Mouse (Mus musculus) embryonic facial prominence, embryonic 10.5 days (tissue): ENCODE data around the gene Itgb3. TPM values are rescaled to one million over a fixed set of nuclear protein-coding genes. Genes with fewer than 3 reads are reported as not detected.
A peak's percentile ranks its signal among the peaks of the same experiment; 100 is the strongest.

ENCODE experiments used
- DNase-seq: peaks from one replicate; pipeline ENCODE4 v3.0.0-alpha.2; 2017; ENCODE audit warnings: low spot score
- H3K27ac ChIP-seq: fragments of 300-500 bp; sonication (generic); replicated peaks from 2 replicates; pipeline ENCODE4 v1.5.1; 2016; ENCODE audit warnings: mild to moderate bottlenecking
- H3K27me3 ChIP-seq: fragments of 300-500 bp; sonication (generic); replicated peaks from 2 replicates; pipeline ENCODE4 v1.6.1; 2016; ENCODE audit warnings: low read depth, mild to moderate bottlenecking; ENCODE audit not compliant: poor library complexity, severe bottlenecking
- H3K36me3 ChIP-seq: fragments of 300-500 bp; sonication (generic); replicated peaks from 2 replicates; pipeline ENCODE4 v1.6.1; 2016; ENCODE audit warnings: mild to moderate bottlenecking, moderate library complexity
- H3K4me1 ChIP-seq: fragments of 300-500 bp; sonication (generic); 2 replicates; pipeline ENCODE4 v1.6.1; 2016
- H3K4me3 ChIP-seq: fragments of 300-500 bp; sonication (generic); 2 replicates; pipeline ENCODE4 v1.5.1; 2016; ENCODE audit warnings: mild to moderate bottlenecking, moderate library complexity
- H3K9me3 ChIP-seq: fragments of 300-500 bp; sonication (generic); 2 replicates; pipeline ENCODE4 v1.6.1; 2016; ENCODE audit warnings: mild to moderate bottlenecking
- WGBS: fragments of 180-500 bp; shearing (Covaris S2); methylation state at CpG from one replicate; pipeline ENCODE4 v1.1.7; 2016; 5-methylcytosine and 5-hydroxymethylcytosine counted together
- polyA plus RNA-seq: library from polyadenylated mRNA; unstranded; fragments of >200 nt; fragmentation: Nextera tagmentation; extraction: Ambion mirVana; gene quantifications from 2 replicates; pipeline ENCODE4 v1.2.1, GENCODE M21; 2016

Itgb3 gene
- polyA plus RNA-seq, 1 experiment from 2014 or later, result 4.2 TPM

DNA sequence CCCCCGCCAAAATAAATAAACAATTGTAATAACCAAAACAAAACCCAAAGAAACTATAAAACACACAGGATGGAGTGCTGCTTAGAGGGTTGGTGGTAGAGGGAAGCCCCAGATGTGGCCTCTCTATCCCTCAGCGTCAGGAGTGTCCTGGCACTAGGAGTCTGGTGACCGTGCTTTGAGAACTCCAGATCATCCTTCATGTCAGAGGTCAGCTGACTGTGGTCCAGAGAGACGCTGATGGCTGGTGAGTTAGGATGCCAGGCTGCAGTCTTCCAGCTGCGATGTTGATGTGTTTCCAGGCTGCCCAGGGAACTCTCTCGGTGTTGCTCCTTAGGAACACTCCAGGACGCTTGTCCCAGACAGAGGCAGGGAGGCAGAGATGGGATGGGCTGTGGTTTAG lies 35.7 kb upstream of the Itgb3 start:
- 56% methylated on average over 7 of the region's 7 CpGs for WGBS
- Histone ChIP-seq H3K27ac (no peak overlapping the region), H3K36me3 (no peaks in the 10 kb centered on the region), H3K9me3 (0 out of 2 replicates have a peak, but pooled peaks cover 5% of the 10 kb centered on the region), H3K27me3 (peaks cover 41% of the 10 kb centered on the region), H3K4me3 (no peak overlapping the region), H3K4me1 (peaks cover 13% of the 10 kb centered on the region)
- no peak for DNase-seq

GRCm38 (mm10) chr11:104572566-104572965 lies 35.2 kb upstream of the Itgb3 start:
- H3K9me3 ChIP-seq, result 0 out of 2 replicates have a peak, but pooled peaks cover 5% of the 10 kb centered on the region
- no peak overlapping the region for H3K4me3 ChIP-seq
- peaks cover 41% of the 10 kb centered on the region for H3K27me3 ChIP-seq
- peaks cover 18% of the 10 kb centered on the region for H3K4me1 ChIP-seq
- WGBS, result 73% methylated on average over 2 of the region's 2 CpGs
- H3K27ac ChIP-seq, result no peak overlapping the region
- DNase-seq, result no peak
- H3K36me3 ChIP-seq, result no peaks in the 10 kb centered on the region

DNA sequence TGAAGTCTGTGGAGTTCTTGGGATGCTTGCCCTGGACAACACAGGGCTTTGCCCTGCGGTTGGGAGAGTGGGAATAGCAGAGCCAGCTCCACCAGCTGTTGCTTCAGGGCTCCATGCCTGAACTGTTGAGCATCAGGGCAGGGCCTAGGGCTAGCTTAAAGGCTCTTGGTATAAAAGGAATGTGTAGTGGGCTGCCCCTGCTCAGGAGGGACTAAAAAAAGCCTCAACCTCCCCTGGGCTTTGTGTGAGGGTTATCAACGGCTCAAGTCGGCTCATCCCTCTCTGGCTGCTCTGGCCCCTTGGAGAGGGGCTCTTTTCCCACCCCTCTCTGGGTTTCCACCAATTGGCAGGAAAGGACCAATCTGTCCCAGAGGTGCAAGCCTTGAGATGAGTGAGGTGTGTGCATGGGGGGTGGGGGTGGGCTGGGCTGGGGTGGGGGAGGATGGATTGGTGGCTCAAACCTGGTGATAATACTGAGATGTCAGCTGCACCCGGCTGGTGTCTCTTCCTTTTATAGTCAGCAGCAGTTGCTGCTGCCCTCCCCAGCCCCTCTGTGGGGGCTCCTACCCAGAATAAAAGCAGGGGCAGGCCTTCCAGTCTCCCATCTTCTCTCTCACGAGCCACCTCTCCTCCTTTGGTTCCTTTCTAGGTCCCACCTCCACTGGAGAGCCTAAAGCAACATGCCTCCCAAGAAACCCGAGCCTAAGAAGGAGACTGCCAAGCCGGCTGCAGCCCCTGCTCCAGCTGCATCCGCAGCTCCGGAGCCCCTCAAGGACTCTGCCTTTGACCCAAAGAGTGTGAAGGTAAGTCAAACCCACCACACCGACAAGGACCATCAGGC lies 30.8 kb upstream of the Itgb3 start:
- peaks cover 38% of the 10 kb centered on the region for H3K4me1 ChIP-seq
- H3K27me3 ChIP-seq, result peaks cover 25% of the 10 kb centered on the region
- H3K9me3 ChIP-seq, result no peaks in the 10 kb centered on the region
- H3K36me3 ChIP-seq, result no peaks in the 10 kb centered on the region
- 41% methylated on average over 10 of the region's 10 CpGs for WGBS
- H3K4me3 ChIP-seq, result no peak overlapping the region
- no peak overlapping the region for H3K27ac ChIP-seq
- DNase-seq, result no peak

DNA sequence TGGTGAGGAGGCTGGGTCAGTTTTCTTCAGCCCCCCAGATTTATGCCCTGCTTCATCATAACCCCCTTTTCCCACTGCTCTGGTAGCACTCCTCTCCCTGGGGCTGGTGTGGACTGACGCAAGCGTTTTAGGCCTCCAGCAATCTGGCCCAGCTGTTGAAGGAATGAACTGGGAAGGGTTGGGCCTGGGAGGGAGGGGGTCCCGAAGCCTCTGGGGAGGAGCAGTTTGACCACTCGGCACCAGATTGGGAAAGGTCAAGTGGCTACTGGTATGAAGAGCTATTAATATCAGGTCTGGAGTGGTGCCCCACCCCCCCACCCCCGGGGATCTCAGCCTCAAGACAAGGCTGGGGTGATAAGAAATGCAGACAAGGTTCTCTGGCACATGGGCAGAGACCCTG lies 29.7 kb upstream of the Itgb3 start:
- peak; percentile 25 for DNase-seq
- Histone ChIP-seq H3K9me3 (no peaks in the 10 kb centered on the region), H3K4me3 (no peak overlapping the region), H3K36me3 (no peaks in the 10 kb centered on the region), H3K4me1 (peaks cover 43% of the 10 kb centered on the region), H3K27me3 (peaks cover 14% of the 10 kb centered on the region; the same call in 1 of the 2 replicates), H3K27ac (no peak overlapping the region; the same call in 1 of the 2 replicates)
- 42% methylated on average over 5 of the region's 5 CpGs for WGBS

DNA sequence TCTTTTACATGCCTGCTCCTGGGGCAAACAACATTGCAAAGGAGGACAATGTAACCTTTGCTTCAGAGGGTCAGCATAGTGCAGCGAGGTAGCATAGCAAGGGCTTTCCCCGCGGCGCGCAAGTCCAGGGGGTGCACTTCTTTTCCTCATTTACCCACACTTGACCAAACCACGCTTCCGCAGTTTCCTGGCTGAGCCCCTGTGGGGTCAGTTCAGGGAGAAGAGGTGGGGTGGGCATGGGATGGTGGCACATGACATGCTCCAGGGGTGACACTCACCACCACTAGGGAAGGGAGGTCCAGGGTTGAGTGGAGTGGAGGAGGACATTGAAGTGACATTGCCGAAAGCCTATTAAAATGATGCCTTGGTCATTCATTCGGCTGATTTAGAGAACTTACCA lies 28.7 kb upstream of the Itgb3 start:
- WGBS, result 89% methylated on average over 9 of the region's 9 CpGs
- H3K4me3 ChIP-seq, result no peak overlapping the region
- peaks cover 43% of the 10 kb centered on the region for H3K4me1 ChIP-seq
- 0 out of 2 replicates have a peak, but pooled peaks cover 10% of the 10 kb centered on the region for H3K27me3 ChIP-seq
- no peaks in the 10 kb centered on the region for H3K9me3 ChIP-seq
- no peak overlapping the region for H3K27ac ChIP-seq
- DNase-seq, result no peak
- H3K36me3 ChIP-seq, result no peaks in the 10 kb centered on the region

- Histone ChIP-seq H3K27me3 (0 out of 2 replicates have a peak, but pooled peaks cover 10% of the 10 kb centered on the region), H3K4me1 (peaks cover 43% of the 10 kb centered on the region), H3K36me3 (no peaks in the 10 kb centered on the region), H3K27ac (no peak overlapping the region), H3K4me3 (no peak overlapping the region), H3K9me3 (no peaks in the 10 kb centered on the region)
- 91% methylated on average over 8 of the region's 8 CpGs for WGBS
- DNase-seq, result no peak
Measured at GRCm38 (mm10) chr11:104579575-104579974, 28.2 kb upstream of the Itgb3 start.

DNA sequence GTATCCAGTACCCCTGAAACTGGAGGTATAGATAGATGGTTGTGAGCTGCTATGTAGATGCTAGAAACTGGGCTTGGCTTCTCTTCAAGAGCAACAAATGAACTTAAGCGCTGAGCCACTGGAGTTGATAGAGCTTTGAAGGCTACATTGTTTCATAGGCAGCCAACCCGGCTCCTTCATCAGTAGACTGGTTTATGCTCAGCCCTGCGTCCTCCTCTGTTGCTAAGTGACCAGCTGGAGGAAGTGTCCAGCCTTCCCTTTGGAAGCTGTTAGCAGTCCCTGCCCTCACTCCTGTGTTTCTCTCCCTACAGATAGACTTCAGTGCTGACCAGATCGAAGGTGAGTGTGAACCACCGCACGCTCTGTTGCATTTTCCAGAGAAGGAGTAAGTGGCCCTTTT lies 27.7 kb upstream of the Itgb3 start:
- H3K27ac ChIP-seq, result no peak overlapping the region
- H3K9me3 ChIP-seq, result no peaks in the 10 kb centered on the region
- DNase-seq, result no peak
- 0 out of 2 replicates have a peak, but pooled peaks cover 10% of the 10 kb centered on the region for H3K27me3 ChIP-seq
- H3K4me3 ChIP-seq, result no peak overlapping the region
- H3K36me3 ChIP-seq, result no peaks in the 10 kb centered on the region
- peaks cover 43% of the 10 kb centered on the region for H3K4me1 ChIP-seq
- 82% methylated on average over 6 of the region's 6 CpGs for WGBS

DNA sequence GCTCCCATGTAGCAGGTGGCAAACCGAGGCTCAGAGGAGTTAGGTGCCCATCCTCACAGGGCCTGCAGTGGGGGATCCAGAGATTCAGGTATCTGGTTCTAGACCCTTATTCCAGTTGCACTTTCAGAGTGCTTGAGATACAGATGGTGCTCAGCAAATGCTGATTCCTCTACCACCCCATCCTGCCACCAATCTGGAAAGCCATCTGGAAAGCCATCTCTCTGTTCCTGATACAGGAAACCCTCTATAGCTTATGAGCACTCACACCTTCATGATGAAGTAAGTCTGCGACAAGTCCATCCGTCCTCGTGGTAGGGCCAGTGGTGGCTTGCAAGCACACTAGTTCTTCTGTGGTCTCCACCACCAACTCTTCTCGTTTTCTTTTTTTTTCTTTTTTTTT lies 27.2 kb upstream of the Itgb3 start:
- 94% methylated on average over 5 of the region's 5 CpGs for WGBS
- no peak for DNase-seq
- Histone ChIP-seq H3K27ac (no peak overlapping the region), H3K27me3 (0 out of 2 replicates have a peak, but pooled peaks cover 10% of the 10 kb centered on the region), H3K9me3 (no peaks in the 10 kb centered on the region), H3K4me3 (no peak overlapping the region), H3K4me1 (peaks cover 43% of the 10 kb centered on the region), H3K36me3 (no peaks in the 10 kb centered on the region)

DNA sequence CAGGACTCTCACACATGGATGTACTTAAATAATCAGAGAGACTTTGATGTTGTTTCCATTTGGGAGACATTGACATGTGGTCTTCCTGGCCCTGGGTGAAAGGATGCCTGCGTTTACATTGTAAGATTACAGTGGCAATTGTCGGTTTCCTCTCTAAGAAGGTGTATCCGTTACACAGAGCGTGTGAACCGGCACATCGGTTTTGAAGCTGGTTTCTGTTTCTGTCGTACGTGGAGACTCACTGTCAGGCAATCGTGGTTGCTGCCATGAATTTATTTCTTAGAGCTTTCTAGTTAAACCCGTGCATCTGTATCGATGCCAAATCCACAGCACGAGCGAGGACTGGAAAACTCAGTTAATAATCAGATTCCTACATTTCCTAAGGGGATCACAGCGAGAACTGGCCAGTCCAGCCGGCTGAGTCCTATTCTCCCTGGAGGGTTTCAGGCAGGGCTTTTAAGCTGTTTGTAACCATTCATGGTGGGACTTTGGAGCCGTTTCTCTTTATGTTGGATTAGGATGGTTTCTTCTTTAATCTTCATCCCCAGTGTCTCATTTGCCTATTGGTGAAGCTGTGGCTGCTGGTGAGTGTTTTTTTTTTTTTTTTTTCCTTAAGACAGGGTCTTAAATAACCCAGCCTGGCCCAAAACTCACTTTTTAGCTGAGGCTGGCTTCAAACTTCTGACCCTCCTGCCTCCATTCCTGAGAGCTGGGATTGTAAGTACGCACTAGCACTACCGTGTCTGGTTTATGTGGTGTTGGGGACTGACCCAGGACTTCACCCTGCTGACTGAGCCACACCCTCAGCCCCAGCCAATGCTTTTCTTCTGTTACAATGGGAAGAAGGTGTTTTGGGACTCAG lies 26.1 kb upstream of the Itgb3 start:
- no peak for DNase-seq
- H3K9me3 ChIP-seq, result no peaks in the 10 kb centered on the region
- 0 out of 2 replicates have a peak, but pooled peaks cover 8% of the 10 kb centered on the region for H3K27me3 ChIP-seq
- no peak overlapping the region for H3K27ac ChIP-seq
- peaks cover 42% of the 10 kb centered on the region for H3K4me1 ChIP-seq
- H3K36me3 ChIP-seq, result no peaks in the 10 kb centered on the region
- H3K4me3 ChIP-seq, result no peak overlapping the region
- WGBS, result 57% methylated on average over 18 of the region's 18 CpGs

- H3K36me3 ChIP-seq, result no peaks in the 10 kb centered on the region
- no peaks in the 10 kb centered on the region for H3K9me3 ChIP-seq
- H3K27me3 ChIP-seq, result 0 out of 2 replicates have a peak, but pooled peaks cover 3% of the 10 kb centered on the region
- no peak for DNase-seq
- 93% methylated on average over 2 of the region's 2 CpGs for WGBS
- H3K4me3 ChIP-seq, result no peak overlapping the region
- H3K4me1 ChIP-seq, result peaks cover 36% of the 10 kb centered on the region
- no peak overlapping the region for H3K27ac ChIP-seq
Measured at GRCm38 (mm10) chr11:104582308-104582606, 25.5 kb upstream of the Itgb3 start.

DNA sequence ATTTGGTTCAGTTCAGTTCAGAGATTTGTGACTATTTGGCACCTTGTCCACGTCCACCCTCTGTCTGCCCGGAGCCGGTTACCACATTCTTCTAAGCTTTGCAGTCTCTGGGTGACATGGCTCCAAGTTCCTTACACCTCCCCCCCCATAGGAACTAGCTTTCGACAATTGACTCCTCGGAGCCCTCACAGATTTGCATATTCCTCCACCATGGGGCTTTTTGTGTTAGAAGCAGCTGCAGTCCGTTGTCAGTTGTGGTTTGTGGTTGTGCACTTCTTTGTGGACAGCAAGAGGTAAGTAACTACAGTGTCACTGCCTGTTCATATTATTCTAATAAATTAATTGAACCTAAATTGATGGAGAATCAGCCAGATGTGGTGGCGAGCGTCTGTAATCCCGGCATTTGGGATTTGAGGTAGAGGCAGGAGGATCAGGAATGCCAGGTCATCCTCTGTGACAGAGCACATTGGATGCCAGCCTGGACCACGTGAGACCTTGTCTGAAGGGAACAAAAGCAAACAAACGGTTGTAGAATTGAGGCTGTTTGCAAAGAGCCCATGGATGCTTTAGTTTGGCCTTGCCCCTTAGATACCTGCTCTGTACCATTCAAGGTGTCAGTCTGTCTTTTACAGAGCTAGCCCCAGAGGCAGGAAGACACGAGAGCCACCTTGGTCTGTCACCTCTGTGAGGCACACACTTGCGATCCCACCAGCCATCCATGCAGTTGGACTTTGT lies 25.0 kb upstream of the Itgb3 start:
- Histone ChIP-seq H3K4me3 (no peak overlapping the region), H3K4me1 (peaks cover 31% of the 10 kb centered on the region), H3K27ac (no peak overlapping the region), H3K27me3 (no peaks in the 10 kb centered on the region), H3K9me3 (peaks cover 2% of the 10 kb centered on the region; the same call in 1 of the 2 replicates), H3K36me3 (no peaks in the 10 kb centered on the region)
- DNase-seq, result no peak
- 67% methylated on average over 13 of the region's 13 CpGs for WGBS

- WGBS, result 78% methylated on average over 5 of the region's 5 CpGs
- no peak for DNase-seq
- Histone ChIP-seq H3K4me1 (peaks cover 17% of the 10 kb centered on the region), H3K4me3 (no peak overlapping the region), H3K9me3 (peaks cover 13% of the 10 kb centered on the region), H3K27ac (no peak overlapping the region), H3K27me3 (no peaks in the 10 kb centered on the region), H3K36me3 (no peaks in the 10 kb centered on the region)
Measured at GRCm38 (mm10) chr11:104585495-104585894, 22.3 kb upstream of the Itgb3 start.
